Mouse (Mus musculus): ENCODE measurements around the gene Rasip1.
A peak's percentile ranks its signal among the peaks of the same experiment; 100 is the strongest.

Rasip1 gene

DNA sequence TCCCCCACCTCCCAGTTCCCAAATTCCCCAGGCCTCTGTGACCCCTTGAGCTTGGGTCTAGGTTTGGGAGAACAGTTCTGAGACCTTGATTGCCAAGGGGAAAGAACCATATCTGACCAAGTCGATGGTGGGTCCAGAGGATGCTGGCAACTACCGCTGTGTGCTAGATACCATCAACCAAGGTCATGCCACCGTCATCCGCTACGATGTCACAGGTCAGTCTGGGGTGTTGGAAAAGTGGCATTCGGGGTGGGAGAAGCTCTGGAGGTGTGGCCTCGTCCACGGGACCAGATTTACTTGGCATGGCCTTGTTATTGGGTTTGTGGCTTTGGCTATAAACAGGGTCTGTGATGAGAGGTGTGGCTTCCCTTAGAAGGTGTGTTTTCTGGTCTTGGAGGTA, 1.8 kb upstream of the Rasip1 start:
- no peak for DNase-seq

- DNase-seq: no peak
These were observed 664 bp upstream of the Rasip1 start for GRCm38 (mm10) chr7:45626571-45627076.

DNA sequence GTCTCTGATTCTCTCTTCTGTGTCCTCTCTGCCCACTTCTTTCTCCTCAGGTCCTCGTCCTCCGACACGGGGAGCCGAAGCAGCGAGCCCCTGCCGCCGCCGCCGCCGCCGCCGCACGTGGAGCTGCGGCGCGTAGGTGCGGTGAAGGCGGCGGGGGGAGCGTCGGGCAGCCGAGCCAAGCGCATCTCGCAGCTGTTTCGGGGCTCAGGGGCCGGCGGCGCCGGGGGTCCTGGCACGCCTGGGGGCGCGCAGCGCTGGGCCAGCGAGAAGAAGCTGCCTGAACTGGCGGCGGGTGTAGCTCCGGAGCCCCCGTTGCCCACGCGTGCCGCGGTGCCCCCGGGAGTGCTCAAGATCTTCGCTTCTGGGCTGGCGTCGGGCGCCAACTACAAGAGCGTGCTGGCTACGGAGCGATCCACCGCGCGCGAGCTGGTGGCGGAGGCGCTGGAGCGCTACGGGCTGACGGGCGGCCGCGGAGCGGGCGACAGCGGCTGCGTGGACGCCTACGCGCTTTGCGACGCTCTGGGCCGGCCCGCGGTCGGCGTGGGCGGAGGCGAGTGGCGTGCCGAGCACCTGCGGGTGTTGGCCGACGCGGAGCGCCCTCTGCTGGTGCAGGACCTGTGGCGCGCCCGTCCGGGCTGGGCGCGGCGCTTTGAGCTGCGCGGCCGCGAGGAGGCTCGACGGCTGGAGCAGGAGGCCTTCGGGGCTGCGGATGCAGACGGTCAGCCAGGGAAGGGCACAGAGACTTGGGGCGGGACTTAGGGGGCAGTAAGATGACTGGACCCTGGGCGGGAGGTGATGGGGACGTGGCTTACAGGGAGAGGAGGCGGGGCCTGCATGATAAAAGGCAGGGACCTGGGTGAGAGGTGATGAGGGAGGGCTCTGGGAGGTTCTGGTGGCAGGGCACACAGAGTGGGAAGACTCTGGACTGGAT, 1.3 kb downstream of the Rasip1 start:
- DNase-seq: peak; percentile 95

DNA sequence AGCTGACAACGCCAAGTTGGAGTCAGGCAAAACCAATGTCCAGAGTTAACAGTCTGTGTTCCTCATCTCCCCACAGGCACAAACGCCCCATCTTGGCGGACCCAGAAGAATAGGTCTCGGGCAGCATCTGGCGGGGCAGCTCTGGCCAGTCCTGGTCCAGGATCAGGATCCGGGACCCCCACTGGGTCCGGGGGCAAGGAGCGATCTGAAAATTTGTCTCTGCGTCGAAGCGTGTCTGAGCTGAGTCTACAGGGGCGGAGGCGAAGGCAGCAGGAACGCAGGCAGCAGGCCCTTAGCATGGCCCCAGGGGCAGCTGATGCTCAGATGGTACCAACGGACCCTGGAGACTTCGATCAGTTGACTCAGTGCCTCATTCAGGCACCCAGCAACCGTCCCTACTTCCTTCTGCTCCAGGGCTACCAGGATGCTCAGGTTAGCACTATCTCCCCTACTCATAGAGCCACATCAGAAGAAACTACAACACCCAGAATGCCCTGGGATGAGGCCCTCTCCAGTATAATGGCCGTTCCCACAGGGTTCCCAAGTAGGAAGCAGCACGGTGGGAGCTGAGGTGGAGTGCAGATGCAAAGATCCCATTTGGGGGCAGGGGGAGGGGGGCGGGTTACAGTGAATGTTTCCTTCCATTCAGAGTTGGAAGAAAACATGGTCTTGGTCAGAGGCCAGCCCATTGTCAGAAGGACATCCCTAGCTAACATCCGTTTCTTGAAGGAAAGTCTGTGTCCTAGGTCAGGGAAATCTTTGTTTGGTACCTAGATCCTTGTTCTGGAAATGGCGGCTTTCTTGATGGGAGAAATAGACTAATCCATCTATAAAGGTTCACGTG, 3.0 kb downstream of the Rasip1 start:
- DNase-seq: no peak

DNA sequence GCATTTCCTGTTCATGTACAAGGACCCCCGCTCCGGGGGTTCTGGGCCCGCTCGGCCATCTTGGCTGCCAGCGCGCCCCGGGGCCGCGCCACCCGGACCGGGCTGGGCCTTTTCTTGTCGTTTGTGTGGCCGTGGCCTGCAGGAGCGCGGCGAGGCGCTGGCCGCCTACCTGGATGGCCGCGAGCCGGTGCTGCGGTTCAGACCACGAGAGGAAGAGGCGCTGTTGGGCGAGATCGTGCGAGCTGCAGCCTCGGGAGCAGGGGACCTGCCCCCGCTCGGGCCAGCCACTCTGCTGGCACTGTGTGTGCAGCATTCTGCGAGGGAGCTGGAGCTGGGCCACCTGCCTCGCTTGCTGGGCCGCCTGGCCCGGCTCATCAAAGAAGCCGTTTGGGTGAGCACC, 5.2 kb downstream of the Rasip1 start:
- DNase-seq: peak; percentile 71

DNA sequence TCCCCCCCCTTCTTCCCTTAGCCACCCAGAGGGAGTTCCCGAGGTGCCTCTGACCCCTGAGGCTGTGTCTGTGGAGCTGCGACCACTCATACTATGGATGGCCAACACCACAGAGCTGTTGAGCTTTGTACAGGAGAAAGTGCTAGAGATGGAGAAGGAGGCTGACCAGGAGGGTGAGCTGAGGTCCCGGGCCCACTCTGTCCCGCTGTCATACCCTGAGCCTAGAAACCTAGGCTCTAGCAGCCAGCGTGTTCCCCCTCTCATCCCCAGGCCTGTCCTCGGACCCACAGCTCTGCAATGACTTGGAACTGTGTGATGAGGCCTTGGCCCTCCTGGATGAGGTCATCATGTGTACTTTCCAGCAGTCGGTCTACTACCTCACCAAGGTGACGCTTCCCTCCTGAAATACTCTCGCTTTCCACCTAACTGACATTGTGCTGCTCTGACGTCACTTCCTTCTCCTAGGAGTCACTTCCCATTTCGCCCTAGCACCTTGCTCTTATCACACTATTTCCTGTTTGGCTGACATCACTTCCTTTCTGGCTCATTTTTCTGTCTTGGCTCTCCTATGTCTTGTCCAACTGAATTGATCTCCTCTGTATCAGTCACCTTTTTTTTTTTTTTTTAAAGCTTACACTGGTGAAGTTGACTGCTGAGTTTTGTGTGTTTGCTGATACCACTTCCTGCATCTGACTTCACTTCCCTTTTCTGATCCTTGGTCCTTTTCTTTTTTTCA, 7.8 kb downstream of the Rasip1 start:
- no peak for DNase-seq

DNA sequence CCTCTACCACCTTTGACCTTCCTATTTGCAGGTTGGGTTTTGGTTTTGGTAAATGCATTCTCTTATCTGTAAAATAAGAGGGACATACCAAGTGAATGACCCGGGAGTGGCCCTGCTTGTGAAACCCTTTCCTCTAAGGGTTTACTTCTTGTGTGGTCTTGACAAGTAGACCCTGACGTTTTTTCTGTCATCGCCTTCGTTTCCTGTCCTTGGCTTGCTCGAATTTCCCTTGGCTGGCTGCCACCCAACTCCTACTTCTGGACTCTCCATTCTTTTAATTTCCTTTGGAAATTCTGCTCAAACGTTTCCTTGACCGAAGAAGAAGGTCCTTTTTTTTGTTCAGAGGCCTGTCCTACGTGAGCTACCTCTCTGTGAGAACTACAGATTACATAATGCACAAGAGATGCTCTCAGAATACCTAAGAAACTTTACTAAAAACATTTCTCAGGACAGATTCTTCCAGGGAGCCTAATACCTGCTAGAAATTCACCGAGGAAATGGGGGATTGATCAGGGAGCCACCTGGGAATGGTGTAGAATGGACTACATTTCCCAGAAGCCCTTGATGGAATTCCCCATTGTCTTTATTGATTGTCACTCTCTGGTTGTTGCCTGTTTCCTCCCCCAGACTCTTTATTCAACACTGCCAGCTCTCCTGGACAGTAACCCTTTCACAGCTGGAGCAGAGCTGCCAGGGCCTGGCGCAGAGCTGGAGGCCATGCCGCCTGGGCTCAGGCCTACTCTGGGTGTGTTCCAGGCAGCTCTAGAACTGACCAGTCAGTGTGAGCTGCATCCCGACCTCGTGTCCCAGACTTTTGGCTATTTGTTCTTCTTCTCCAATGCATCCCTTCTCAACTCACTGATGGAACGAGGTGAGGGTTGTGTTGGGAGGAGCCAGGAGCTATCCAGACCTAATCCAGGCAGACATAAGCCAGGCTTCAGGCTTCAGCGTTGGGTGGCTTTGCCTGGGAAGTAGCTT, 8.7 kb downstream of the Rasip1 start:
- DNase-seq: no peak

DNA sequence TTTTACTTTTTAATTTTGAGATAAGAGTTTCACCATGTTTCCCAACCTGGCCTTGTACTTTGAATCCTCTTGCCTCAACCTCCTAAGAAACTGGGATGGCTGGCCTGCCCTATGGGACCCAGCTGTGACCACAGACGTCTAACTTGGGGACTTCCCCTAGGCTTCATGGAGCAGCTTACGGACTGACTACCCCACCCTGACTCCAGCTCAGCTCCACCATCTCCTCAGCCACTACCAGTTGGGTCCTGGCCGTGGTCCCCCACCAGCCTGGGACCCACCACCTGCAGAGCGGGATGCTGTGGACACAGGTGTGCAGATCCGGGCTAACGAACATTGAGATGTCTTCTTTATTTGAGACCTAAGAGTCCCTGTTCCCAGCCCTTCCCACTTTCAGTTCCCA, 10.4 kb downstream of the Rasip1 start:
- DNase-seq: no peak

DNA sequence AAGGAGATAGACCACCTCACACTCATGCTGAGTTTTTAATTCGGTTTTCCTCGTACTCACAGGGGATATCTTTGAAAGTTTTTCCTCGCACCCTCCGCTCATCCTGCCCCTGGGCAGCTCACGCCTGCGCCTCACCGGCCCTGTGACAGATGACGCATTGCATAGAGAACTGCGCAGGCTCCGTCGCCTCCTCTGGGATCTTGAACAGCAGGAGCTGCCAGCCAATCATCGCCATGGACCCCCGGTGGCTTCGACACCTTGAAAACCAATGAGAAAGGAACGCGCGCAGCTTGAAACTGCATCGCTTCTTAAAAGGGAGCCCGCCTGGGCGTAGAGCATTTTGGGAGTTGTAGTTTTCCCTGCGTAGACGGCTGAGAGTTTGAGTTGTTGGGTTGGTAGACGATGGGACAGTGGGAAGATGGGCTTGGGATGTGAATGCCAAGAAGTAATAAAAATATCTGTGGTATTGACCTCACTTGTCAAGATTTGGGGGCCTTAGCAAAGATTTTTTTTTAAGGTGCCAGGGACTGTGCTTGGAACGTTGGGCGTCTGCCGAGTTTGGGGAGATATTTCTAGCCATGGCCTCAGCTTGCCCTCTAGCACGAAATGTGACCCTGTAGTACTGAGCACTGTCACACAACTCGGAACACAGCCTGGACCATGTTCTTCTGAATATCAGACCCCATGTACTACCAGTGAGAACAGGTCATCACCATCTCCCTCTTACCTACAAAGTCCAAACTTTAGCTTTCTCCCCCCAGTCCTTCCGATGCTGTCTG, 11.5 kb downstream of the Rasip1 start:
- peak; percentile 98 for DNase-seq

DNA sequence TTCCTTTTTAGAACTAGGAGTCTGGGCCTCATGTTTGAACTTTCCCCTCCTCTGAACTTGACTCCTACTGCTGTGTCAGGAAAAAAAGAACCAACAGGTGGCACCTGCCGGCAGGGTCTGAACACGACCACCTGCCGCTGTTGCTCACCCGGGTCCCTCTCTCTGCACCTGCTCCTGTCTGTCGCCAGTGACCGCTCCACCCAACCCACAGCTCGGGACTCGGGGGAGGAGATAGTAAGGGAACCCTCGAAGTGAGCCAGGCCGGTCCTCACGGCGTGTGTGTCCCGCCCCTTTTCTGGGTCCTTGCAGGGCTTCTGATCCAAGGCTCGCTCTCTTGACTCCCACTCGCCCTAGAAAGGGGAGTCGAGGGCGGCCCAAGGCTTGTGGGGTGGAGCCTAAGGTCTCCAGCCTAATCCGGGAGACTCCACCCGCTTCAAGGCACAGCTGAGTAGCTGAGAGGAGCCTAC, 12.3 kb downstream of the Rasip1 start, which contains the start of gene Mamstr:
Gene Mamstr (plus strand): TSS at position 417 of the 467 bp plus-strand sequence.
- peak; percentile 34 for DNase-seq

- no peak for DNase-seq
These were observed 13.1 kb downstream of the Rasip1 start for GRCm38 (mm10) chr7:45640191-45640957.

GRCm38 (mm10) chr7:45641391-45642040, 14.2 kb downstream of the Rasip1 start:
- DNase-seq: no peak

DNA sequence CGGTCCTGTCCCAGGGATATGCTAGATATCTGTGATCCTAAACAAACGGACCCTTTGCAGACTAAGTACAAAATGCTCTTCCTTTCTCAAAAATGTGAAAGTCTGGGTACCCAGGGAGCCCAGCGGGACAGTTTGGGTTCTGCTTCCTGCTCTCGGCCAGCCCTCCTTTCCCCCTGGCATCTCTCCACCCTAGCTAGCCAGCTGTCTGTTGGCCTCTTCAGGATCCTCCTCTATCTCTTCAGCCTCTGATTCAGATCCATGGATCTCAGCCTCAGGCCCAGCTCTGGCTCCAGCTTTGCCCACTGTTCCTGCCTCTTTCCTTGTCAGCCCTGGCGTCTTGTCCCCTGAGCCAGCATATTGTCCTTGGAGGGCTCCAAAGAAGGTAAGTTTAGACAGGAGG, 14.8 kb downstream of the Rasip1 start:
- no peak for DNase-seq

GRCm38 (mm10) chr7:45642503-45643255, 15.4 kb downstream of the Rasip1 start:
- no peak for DNase-seq

- peak; percentile 98 for DNase-seq
These were observed 16.3 kb downstream of the Rasip1 start for GRCm38 (mm10) chr7:45643441-45644178.

- DNase-seq: peak; percentile 72
These were observed 16.9 kb downstream of the Rasip1 start for GRCm38 (mm10) chr7:45644183-45644582.

DNA sequence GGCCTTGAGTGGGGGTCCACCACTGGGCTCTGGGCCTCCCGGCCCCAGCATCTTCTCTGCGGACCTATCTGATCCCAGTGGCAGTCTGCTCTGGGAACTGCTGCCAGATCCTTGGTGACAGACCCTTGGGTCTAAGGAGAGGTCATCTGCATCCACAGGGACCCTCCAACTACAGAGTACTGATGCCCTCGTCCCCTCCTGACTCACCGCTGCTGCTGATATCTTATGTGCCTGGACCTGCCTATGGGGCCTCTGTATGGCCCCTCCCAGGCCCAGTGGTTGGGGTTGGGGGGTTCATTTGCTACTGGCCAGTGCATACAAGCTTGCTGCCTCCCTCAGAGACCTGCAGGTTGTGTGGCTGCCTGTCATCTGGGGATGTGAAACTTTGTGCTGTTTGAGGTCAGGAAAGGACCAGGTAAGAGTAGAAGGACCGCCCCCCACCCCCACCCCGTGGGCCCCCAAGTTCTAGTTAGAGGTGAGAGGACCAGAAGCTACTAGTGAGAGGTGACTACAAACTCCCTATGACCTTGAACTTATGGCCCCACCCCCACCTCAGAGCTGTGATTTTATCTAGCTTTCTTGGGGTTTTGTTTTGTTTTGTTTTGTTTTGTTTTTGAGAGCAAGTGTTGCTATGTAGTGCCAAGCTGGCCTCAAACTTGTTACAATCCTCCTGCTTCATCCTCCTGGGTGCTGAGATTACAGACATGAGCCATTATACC, 17.7 kb downstream of the Rasip1 start:
- DNase-seq: no peak

Data from embryo, embryonic 11 days (tissue).